Mouse (Mus musculus): Measurements from ENCODE around the gene Ms4a4d. TPM values are rescaled to one million over a fixed set of nuclear protein-coding genes. Genes with fewer than 3 reads are reported as not detected.
"Not testable (repeated sequence)": the region's sequence is repeated elsewhere in the genome, so short reads cannot be mapped to it uniquely, and the experiment has no call there.

Ms4a4d gene
- polyA plus RNA-seq, 1 experiment = 4.0 TPM

DNA sequence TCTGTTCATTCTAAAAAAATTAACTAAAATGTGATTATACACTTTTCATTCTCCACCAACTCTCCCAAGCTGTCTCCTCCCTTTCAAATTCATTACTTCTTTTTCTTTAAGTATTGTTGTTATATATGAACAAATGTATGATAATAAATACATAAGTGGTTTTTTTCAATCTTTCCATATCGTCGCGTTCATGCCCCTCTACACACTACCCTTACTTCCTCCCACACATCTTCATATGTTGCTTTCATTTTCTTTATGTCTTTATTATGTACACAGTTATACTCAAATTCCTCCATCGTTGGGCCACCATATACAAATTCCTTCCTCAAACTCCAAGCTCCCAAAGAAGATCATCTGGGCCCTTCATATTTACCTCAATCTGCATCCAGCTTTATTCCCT lies 35.3 kb upstream of the Ms4a4d start:
- Histone ChIP-seq H3K4me3 (ENCODE audit: control insufficient read depth, insufficient read depth, low read length) (no peak overlapping the region), H3K4me1 (replicated peaks; ENCODE audit: control insufficient read depth, insufficient read depth, low read length) (peaks cover 4% of the 10 kb centered on the region; the same call in 1 of the 2 replicates), H3K36me3 (ENCODE audit: control insufficient read depth, insufficient read depth, low read length) (no peaks in the 10 kb centered on the region), H3K27me3 (ENCODE audit: control insufficient read depth, insufficient read depth, low read length) (no peaks in the 10 kb centered on the region), H3K27ac (ENCODE audit: control insufficient read depth, insufficient read depth, low read length) (no peak overlapping the region)
- DNase-seq = no peak
- TF ChIP-seq CTCF (IDR thresholded peaks at IDR 0.05; ENCODE audit: borderline replicate concordance, control insufficient read depth, extremely low read depth, insufficient read depth, low read length, poor library complexity) (no peak), POLR2A (IDR thresholded peaks at IDR 0.05; ENCODE audit: control insufficient read depth, extremely low read depth, insufficient read depth, low read length, poor library complexity) (no peak)
- 20% methylated on average over 4 of the region's 4 CpGs for WGBS

DNA sequence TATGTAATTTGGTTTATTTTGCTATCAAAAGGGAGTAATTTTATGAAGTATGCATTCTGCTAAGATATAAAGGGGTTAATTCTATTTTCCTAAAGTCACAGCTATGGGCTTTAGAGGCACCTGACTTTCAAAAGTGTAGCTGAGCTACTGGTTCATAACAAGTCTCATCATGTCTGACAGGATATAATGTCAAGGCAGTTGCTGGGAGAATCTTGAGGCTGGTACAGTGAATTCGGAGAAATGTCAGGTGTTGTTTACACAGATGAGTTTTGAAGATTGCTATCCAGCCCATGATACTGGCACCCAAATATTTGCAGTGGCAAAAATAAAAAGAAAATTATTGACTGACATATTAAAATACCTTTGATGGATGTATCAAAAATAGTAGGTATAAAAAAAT lies 31.7 kb upstream of the Ms4a4d start:
- Histone ChIP-seq H3K36me3 (ENCODE audit: control insufficient read depth, insufficient read depth, low read length) (no peaks in the 10 kb centered on the region), H3K4me3 (ENCODE audit: control insufficient read depth, insufficient read depth, low read length) (no peak overlapping the region), H3K27ac (ENCODE audit: control insufficient read depth, insufficient read depth, low read length) (no peak overlapping the region), H3K4me1 (replicated peaks; ENCODE audit: control insufficient read depth, insufficient read depth, low read length) (peaks cover 4% of the 10 kb centered on the region; the same call in 1 of the 2 replicates), H3K27me3 (ENCODE audit: control insufficient read depth, insufficient read depth, low read length) (no peaks in the 10 kb centered on the region)
- no peak for DNase-seq
- TF ChIP-seq POLR2A (IDR thresholded peaks at IDR 0.05; ENCODE audit: control insufficient read depth, extremely low read depth, insufficient read depth, low read length, poor library complexity) (no peak), CTCF (IDR thresholded peaks at IDR 0.05; ENCODE audit: borderline replicate concordance, control insufficient read depth, extremely low read depth, insufficient read depth, low read length, poor library complexity) (no peak)
- WGBS = 11% methylated on average over 1 of the region's 1 CpGs

DNA sequence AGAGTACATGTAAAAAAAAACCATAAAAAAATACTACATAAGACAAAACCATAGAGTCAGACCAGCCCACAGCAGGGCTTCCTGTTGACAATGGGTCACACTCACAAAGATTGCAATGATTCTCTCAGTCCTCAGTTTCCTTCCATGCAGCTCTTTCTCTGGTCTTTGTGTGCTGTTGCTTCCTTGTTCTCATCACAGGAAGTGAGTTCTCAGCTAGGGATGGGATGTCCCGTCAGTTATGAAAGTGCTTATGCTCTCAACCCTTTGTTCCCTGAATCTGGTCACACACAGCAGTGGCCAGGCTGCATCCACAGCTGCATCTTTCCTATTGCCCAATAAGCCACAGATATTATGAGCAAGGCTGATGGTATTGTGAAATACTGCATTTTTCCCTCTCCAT lies 23.1 kb upstream of the Ms4a4d start:
- no peaks in the 10 kb centered on the region for H3K36me3 ChIP-seq (ENCODE audit: control insufficient read depth, insufficient read depth, low read length)
- 19% methylated on average over 1 of the region's 1 CpGs for WGBS
- peaks cover 21% of the 10 kb centered on the region for H3K4me1 ChIP-seq (replicated peaks; ENCODE audit: control insufficient read depth, insufficient read depth, low read length)
- no peaks in the 10 kb centered on the region for H3K27me3 ChIP-seq (ENCODE audit: control insufficient read depth, insufficient read depth, low read length)
- TF ChIP-seq CTCF (IDR thresholded peaks at IDR 0.05; ENCODE audit: borderline replicate concordance, control insufficient read depth, extremely low read depth, insufficient read depth, low read length, poor library complexity) (no peak), POLR2A (IDR thresholded peaks at IDR 0.05; ENCODE audit: control insufficient read depth, extremely low read depth, insufficient read depth, low read length, poor library complexity) (no peak)
- no peak for DNase-seq
- no peak overlapping the region for H3K4me3 ChIP-seq (ENCODE audit: control insufficient read depth, insufficient read depth, low read length)
- H3K27ac ChIP-seq (ENCODE audit: control insufficient read depth, insufficient read depth, low read length) = peak overlapping the region; percentile 59; the same call in 1 of the 2 replicates

DNA sequence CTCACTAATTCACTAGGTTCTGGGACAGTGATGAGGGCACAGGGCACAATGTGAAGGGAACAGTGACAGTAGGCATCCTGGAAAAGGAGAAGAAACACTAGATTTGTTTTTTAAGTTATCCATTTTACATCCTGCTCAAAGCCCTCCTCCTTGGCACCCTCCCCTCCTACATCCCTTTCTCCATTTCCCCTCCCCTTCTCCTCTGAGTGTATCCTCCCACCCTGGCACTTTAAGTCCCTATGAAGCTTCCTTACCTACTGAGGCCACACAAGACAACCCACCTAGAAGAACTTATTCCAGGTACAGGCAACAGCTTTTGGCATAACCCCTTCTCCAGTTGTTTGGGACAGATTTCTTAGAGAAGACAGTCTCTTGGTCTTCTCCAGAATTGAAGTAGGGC lies 20.4 kb upstream of the Ms4a4d start, which contains the start of gene Ms4a6b:
Gene Ms4a6b, plus strand, starts transcription at position 267 of the 400 bp plus-strand sequence.
- H3K27me3 ChIP-seq (ENCODE audit: control insufficient read depth, insufficient read depth, low read length) = no peaks in the 10 kb centered on the region
- peaks cover 25% of the 10 kb centered on the region for H3K4me1 ChIP-seq (replicated peaks; ENCODE audit: control insufficient read depth, insufficient read depth, low read length)
- no peak for DNase-seq
- TF ChIP-seq POLR2A (IDR thresholded peaks at IDR 0.05; ENCODE audit: control insufficient read depth, extremely low read depth, insufficient read depth, low read length, poor library complexity) (no peak), CTCF (IDR thresholded peaks at IDR 0.05; ENCODE audit: borderline replicate concordance, control insufficient read depth, extremely low read depth, insufficient read depth, low read length, poor library complexity) (no peak)
- peak within 1 kb of the TSS; percentile 78 for H3K27ac ChIP-seq (ENCODE audit: control insufficient read depth, insufficient read depth, low read length)
- H3K36me3 ChIP-seq (ENCODE audit: control insufficient read depth, insufficient read depth, low read length) = no peaks in the 10 kb centered on the region
- no peak within 1 kb of the TSS for H3K4me3 ChIP-seq (ENCODE audit: control insufficient read depth, insufficient read depth, low read length)

DNA sequence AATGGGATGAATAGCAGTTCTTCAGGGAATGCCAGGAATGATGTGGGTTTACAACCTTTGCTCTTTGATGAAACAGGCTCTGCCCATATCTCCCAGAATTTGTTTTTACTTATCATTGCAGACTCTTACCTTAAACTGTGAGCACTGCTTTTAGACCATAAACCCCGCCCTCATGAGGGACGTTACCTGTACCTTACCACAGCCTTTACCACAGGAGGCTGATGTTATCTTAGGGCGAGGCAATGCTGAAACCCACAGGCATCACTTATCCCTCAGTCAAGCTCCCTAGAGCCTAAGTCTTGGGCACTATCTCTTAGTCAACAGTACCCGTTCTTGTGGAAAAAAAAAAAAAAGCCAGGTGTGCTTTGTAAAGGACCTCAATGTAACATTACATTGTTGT lies 19.8 kb upstream of the Ms4a4d start:
- DNase-seq = peak; percentile 68
- 5% methylated on average over 4 of the region's 4 CpGs for WGBS
- H3K36me3 ChIP-seq (ENCODE audit: control insufficient read depth, insufficient read depth, low read length) = peaks cover under 1% of the 10 kb centered on the region
- H3K4me3 ChIP-seq (ENCODE audit: control insufficient read depth, insufficient read depth, low read length) = no peak overlapping the region
- peaks cover 25% of the 10 kb centered on the region for H3K4me1 ChIP-seq (replicated peaks; ENCODE audit: control insufficient read depth, insufficient read depth, low read length)
- no peak overlapping the region; the same call in 1 of the 2 replicates for H3K27ac ChIP-seq (ENCODE audit: control insufficient read depth, insufficient read depth, low read length)
- no peaks in the 10 kb centered on the region for H3K27me3 ChIP-seq (ENCODE audit: control insufficient read depth, insufficient read depth, low read length)
- no peak for TF ChIP-seq POLR2A (IDR thresholded peaks at IDR 0.05; ENCODE audit: control insufficient read depth, extremely low read depth, insufficient read depth, low read length, poor library complexity)
- TF ChIP-seq CTCF (IDR thresholded peaks at IDR 0.05; ENCODE audit: borderline replicate concordance, control insufficient read depth, extremely low read depth, insufficient read depth, low read length, poor library complexity) = no peak

DNA sequence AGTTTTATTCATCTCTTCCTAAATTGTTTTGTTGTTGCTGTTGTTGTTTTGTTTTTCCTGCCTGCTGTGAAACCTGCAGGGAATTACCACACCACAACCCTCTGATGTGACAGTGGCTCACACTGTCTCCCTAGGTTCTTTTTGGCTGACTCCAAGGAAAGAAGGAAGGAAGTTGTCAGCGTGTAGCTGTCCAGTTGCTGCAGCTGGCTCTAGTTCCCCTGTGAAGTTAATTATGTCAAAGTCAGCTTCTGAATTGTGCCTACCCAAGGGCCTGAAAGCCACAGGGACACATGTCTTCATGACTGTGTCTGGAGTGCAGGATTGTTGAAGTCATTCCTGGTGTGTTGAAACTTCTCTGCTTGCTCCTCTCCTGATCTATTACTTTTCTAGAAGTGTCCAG lies 19.2 kb upstream of the Ms4a4d start:
- not testable (repeated sequence) for H3K27me3 ChIP-seq (ENCODE audit: control insufficient read depth, insufficient read depth, low read length); H3K36me3 ChIP-seq (ENCODE audit: control insufficient read depth, insufficient read depth, low read length); H3K4me3 ChIP-seq (ENCODE audit: control insufficient read depth, insufficient read depth, low read length); DNase-seq
- WGBS = 15% methylated on average over 1 of the region's 1 CpGs
- Histone ChIP-seq H3K4me1 (replicated peaks; ENCODE audit: control insufficient read depth, insufficient read depth, low read length) (peaks cover 25% of the 10 kb centered on the region), H3K27ac (ENCODE audit: control insufficient read depth, insufficient read depth, low read length) (peak overlapping the region; percentile 78)

DNA sequence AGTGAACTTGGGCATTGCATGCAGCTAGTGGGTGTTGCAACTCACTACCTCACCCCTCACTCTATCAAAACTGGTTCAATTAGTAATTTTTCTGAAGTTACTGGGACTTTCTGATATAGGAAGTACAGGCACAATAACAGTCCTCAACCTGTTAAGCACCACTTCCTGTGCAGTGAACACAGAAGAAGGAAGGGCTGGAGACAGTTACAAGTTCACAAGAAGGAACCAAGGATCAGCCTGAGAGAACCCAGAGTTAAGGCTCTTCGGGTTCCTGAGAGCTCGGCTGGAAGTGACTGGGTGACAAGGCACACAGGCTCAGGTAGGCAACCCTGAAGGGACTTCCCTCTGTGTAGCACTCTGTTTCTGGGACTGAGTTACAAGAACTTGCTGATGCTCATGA lies 18.2 kb upstream of the Ms4a4d start:
- Histone ChIP-seq H3K4me3 (ENCODE audit: control insufficient read depth, insufficient read depth, low read length) (peak overlapping the region; percentile 50), H3K27ac (ENCODE audit: control insufficient read depth, insufficient read depth, low read length) (peak overlapping the region; percentile 88), H3K4me1 (replicated peaks; ENCODE audit: control insufficient read depth, insufficient read depth, low read length) (peaks cover 19% of the 10 kb centered on the region), H3K36me3 (ENCODE audit: control insufficient read depth, insufficient read depth, low read length) (peaks cover 11% of the 10 kb centered on the region)
- DNase-seq; H3K27me3 ChIP-seq (ENCODE audit: control insufficient read depth, insufficient read depth, low read length): not testable (repeated sequence)
- WGBS = 13% methylated on average over 2 of the region's 2 CpGs

All from thymus, adult 2 months (tissue).